Mouse (Mus musculus): ENCODE measurements around the gene Morf4l1. TPM values are rescaled to one million over a fixed set of nuclear protein-coding genes. Genes with fewer than 3 reads are reported as not detected.

Gene Morf4l1
- polyA plus RNA-seq, 1 experiment from 2014 or later: 544 TPM

DNA sequence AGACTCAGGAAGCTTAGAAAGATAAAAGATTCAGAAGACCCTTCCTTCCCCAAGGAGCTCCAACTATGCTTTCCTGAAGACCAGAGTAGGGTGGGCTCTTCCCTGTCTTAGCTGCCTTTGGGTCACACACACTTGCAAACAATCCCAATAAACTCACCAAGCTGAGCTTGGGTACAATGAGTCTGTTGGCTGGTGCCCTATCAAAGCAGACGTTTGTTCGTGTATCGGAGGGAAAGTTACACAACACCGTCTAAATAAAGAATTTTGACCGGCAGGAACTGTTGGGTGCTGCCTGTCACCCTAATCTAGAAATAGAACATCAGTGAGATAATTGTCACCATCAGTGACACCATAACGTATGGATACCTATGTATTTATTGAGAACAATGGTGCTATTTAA, 12.6 kb upstream of the Morf4l1 start:
- ATAC-seq (ENCODE audit: low FRiP score, low read depth): no peak
- peak overlapping the region; percentile 42; the same call in 1 of the 2 replicates for H3K4me2 ChIP-seq (replicated peaks)
- H3K9ac ChIP-seq (replicated peaks): no peak overlapping the region
- no peak overlapping the region for H3K27ac ChIP-seq (replicated peaks)
- H3K27me3 ChIP-seq: no peaks in the 10 kb centered on the region
- 0 out of 2 replicates have a peak, but pooled peaks cover 5% of the 10 kb centered on the region for H3K4me1 ChIP-seq
- 69% methylated on average over 6 of the region's 6 CpGs for WGBS
- no peaks in the 10 kb centered on the region for H3K9me3 ChIP-seq
- H3K36me3 ChIP-seq: no peaks in the 10 kb centered on the region
- H3K4me3 ChIP-seq: no peak overlapping the region

DNA sequence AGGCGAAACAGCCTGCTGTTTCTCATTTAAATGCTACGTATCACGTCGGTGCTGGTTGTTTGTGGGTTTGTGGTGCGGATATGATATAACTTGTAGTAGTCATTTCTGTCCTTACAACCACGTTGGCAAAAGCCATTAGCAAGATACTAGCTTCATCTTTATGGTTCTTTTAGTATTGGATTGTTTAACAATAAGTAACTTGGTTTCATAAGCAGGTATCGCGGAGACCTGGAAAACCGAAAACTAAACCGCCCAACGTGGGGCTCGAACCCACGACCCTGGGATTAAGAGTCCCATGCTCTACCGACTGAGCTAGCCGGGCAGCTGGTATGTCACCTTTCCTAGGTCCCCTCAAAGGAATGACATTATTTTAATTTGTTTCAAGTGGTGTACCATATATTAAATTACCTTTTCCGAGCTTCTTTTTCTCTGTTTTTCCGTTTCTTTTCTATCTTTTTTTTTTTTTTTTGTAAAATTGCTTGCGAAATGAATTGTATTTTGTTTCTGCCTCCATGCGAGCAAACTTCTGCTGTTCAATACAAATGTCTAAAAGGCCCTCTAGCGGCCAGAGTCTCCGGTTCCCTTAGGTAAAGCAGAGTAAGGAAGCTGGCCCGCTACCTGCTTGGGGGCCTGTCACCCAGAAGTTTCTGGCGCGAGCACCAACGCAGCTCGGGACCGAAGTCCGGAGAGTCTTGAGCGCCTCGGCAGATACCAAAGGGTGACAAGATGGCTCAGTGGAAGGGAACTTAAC, 11.9 kb upstream of the Morf4l1 start:
- H3K36me3 ChIP-seq: no peaks in the 10 kb centered on the region
- H3K4me1 ChIP-seq: 0 out of 2 replicates have a peak, but pooled peaks cover 5% of the 10 kb centered on the region
- ATAC-seq (ENCODE audit: low FRiP score, low read depth): peak; percentile 62
- H3K27me3 ChIP-seq: no peaks in the 10 kb centered on the region
- no peak overlapping the region for H3K9ac ChIP-seq (replicated peaks)
- peak overlapping the region; percentile 22 for H3K4me3 ChIP-seq
- WGBS: 1% methylated on average over 30 of the region's 30 CpGs
- peak overlapping the region; percentile 42 for H3K4me2 ChIP-seq (replicated peaks)
- no peaks in the 10 kb centered on the region for H3K9me3 ChIP-seq
- H3K27ac ChIP-seq (replicated peaks): no peak overlapping the region

DNA sequence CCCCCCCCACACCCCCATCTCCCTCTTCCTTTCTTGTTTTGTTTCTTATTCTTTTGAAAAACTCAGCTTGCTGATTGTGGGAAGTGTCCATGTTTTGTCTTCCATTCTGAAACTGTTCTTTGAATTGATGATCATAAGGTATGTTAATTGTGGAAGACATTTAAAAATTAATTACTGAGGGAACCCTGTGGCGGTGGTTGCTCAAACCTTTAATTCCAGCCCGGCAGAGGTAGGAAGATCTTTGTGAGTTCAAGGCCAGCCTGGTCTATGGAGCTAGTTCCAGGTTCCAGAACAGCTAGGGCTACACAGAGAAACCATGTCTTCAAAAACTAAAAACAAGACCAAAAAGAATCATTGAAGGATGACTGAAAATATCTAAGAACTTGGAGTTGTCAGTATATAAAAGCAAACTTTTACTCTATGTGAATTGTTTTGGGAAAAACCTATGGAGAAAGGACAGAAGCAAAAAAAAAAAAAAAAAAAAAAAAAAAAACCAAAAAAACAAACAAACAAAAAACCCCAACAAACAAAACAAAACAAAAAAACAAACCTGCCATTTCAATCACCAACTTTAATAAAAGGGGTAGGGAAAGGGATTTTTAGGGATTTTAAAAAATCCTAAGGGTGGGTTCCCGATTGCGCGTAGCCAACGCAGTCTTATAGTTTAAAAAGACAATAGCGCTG, 11.0 kb upstream of the Morf4l1 start:
- Histone ChIP-seq H3K4me1 (0 out of 2 replicates have a peak, but pooled peaks cover 5% of the 10 kb centered on the region), H3K36me3 (no peaks in the 10 kb centered on the region), H3K4me3 (peak overlapping the region; percentile 22), H3K9me3 (no peaks in the 10 kb centered on the region), H3K27ac (replicated peaks) (no peak overlapping the region), H3K9ac (replicated peaks) (no peak overlapping the region), H3K27me3 (no peaks in the 10 kb centered on the region), H3K4me2 (replicated peaks) (peak overlapping the region; percentile 42)
- WGBS: 9% methylated on average over 7 of the region's 7 CpGs
- ATAC-seq (ENCODE audit: low FRiP score, low read depth): no peak

DNA sequence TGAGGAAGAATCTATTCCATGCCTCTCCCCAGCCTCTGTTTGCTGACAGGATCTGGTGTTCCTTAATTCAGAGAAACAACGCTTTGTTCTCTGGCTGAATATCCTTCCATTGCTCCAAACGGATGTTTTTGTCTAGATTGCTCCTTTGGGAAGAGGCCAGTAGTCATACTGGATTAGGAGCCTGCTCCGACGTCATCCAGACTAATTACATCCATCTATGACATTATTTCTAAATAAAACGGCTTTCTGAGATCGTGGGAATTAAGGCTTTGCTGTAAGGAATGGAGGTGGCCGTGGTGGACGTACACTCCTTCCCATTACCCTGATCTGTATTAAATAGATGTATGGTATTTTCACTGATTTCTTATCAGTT, 10.3 kb upstream of the Morf4l1 start:
- Histone ChIP-seq H3K27ac (replicated peaks) (no peak overlapping the region), H3K4me3 (no peak overlapping the region), H3K4me1 (0 out of 2 replicates have a peak, but pooled peaks cover 5% of the 10 kb centered on the region), H3K27me3 (no peaks in the 10 kb centered on the region), H3K9ac (replicated peaks) (no peak overlapping the region), H3K36me3 (no peaks in the 10 kb centered on the region), H3K9me3 (no peaks in the 10 kb centered on the region), H3K4me2 (replicated peaks) (0 out of 2 replicates have a peak overlapping the region, but pooled peaks have one; percentile 6)
- ATAC-seq (ENCODE audit: low FRiP score, low read depth): no peak
- WGBS: 43% methylated on average over 8 of the region's 8 CpGs

DNA sequence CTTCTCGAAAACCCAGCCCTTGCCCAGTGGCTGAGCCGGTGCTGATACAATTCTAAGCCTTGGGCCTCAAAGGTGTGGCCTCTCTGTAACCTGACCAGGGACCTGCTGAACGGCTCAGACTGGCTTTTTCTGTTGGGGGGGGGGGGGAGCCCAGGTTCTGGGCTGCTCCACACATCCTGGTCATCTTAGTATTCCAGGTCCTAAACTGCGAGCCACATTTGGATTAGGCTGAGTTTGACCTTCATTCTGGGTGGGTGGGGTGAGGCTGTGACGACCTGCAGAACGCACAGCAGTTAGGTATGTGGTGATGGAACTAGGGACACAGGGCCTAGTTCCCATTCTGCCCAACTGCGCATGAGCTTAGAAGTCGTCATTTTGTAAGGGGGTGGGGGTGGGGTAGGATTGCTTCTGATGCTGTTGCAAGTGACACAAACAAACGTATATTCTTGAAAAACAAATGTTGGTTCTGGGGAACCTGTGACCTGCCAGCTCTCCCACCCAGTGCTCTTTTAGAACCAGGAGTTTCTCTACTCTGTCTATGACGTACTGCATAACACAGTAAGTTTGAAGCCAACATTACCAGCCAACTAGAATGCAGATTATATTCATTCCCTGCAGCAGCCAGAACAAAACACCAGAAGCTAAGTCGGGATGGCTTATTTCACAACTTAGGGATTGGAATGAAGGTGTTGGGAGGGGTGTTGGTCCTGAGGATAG, 9.7 kb upstream of the Morf4l1 start:
- Histone ChIP-seq H3K27me3 (no peaks in the 10 kb centered on the region), H3K36me3 (no peaks in the 10 kb centered on the region)

DNA sequence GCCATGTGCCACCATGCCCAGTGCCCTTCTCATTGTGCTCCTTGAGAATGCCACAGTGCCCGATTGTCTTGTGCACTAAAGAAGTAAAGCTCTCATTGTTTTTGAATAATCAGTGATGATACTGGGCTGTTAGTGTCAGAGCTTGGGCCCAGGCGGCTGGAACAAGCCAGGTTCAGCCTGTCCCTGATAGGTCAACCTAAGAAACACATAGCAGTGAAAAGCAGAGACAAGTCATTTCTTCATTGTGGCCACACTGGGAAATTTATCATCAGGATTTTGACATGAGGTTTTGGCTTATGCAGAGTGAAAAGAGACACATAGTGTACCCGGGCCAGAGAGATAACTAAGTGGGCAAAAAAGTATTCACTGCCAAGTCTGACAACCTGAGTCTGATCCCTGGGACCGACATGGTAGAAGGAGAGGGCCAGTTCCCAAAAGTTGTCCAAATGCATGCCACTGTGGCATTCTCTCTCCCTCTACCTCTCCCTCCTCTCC, 7.7 kb upstream of the Morf4l1 start:
- Histone ChIP-seq H3K36me3 (no peaks in the 10 kb centered on the region), H3K27ac (replicated peaks) (no peak overlapping the region), H3K4me3 (no peak overlapping the region), H3K27me3 (peaks cover 2% of the 10 kb centered on the region; the same call in 1 of the 2 replicates), H3K9ac (replicated peaks) (no peak overlapping the region), H3K9me3 (no peaks in the 10 kb centered on the region), H3K4me2 (replicated peaks) (no peak overlapping the region), H3K4me1 (0 out of 2 replicates have a peak, but pooled peaks cover 5% of the 10 kb centered on the region)
- 82% methylated on average over 4 of the region's 4 CpGs for WGBS
- ATAC-seq (ENCODE audit: low FRiP score, low read depth): no peak

More for the DNA sequence above, 9.7 kb upstream of the Morf4l1 start:
- Histone ChIP-seq H3K9me3 (no peaks in the 10 kb centered on the region), H3K4me1 (0 out of 2 replicates have a peak, but pooled peaks cover 5% of the 10 kb centered on the region), H3K27ac (replicated peaks) (no peak overlapping the region), H3K9ac (replicated peaks) (no peak overlapping the region), H3K4me2 (replicated peaks) (0 out of 2 replicates have a peak overlapping the region, but pooled peaks have one; percentile 6), H3K4me3 (no peak overlapping the region)
- WGBS: 40% methylated on average over 11 of the region's 11 CpGs
- 0 out of 2 replicates have a peak, but pooled peaks have one; percentile 19 for ATAC-seq (ENCODE audit: low FRiP score, low read depth)

DNA sequence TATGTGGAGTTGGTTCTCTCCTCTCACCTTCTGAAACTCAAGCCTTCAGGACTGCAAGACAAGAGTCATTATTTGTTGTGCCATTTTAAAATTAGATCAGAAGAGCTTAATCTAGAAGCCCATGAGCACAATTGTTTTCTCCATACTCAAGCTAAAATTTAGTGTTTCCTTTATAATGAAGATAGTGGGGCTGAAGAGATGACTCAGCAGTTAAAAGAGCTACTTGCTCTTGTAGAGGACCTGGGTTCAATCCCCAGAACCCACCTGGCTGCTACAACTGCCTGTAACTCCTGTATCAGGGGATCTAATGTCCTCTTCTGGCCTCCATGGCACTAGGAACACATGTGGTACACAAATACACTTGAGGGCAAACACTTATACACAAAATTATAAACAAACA, 2.7 kb upstream of the Morf4l1 start:
- Histone ChIP-seq H3K4me2 (replicated peaks) (no peak overlapping the region), H3K9me3 (no peaks in the 10 kb centered on the region), H3K27ac (replicated peaks) (no peak overlapping the region), H3K36me3 (no peaks in the 10 kb centered on the region), H3K27me3 (peaks cover 5% of the 10 kb centered on the region; the same call in 1 of the 2 replicates), H3K4me3 (no peak overlapping the region), H3K4me1 (peaks cover 10% of the 10 kb centered on the region), H3K9ac (replicated peaks) (no peak overlapping the region)
- no peak for ATAC-seq (ENCODE audit: low FRiP score, low read depth)

DNA sequence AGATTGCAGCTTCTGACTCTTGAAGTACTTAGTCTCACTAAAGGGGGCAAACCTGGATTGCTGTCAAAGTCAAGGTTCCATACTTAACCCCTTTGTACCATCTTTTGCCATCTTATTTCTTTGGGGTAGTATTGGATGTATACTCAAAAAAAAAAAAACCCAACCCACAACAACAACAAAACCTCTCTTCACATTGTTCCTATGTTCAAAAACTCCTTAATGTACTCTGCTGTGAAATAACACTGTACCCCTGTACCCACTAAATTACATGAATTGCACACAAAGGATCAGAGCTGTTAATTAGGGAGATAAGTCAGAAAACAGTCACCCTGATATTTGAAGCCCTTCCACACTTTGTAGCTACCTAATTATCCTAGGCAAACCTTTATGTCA, 730 bp upstream of the Morf4l1 start:
- Histone ChIP-seq H3K4me1 (peaks cover 18% of the 10 kb centered on the region), H3K27ac (replicated peaks) (no peak overlapping the region), H3K27me3 (peaks cover 5% of the 10 kb centered on the region; the same call in 1 of the 2 replicates), H3K4me2 (replicated peaks) (peak overlapping the region; percentile 74), H3K4me3 (peak overlapping the region; percentile 95), H3K9ac (replicated peaks) (peak overlapping the region; percentile 62; the same call in 1 of the 2 replicates), H3K36me3 (no peaks in the 10 kb centered on the region), H3K9me3 (no peaks in the 10 kb centered on the region)
- ATAC-seq (ENCODE audit: low FRiP score, low read depth): no peak

DNA sequence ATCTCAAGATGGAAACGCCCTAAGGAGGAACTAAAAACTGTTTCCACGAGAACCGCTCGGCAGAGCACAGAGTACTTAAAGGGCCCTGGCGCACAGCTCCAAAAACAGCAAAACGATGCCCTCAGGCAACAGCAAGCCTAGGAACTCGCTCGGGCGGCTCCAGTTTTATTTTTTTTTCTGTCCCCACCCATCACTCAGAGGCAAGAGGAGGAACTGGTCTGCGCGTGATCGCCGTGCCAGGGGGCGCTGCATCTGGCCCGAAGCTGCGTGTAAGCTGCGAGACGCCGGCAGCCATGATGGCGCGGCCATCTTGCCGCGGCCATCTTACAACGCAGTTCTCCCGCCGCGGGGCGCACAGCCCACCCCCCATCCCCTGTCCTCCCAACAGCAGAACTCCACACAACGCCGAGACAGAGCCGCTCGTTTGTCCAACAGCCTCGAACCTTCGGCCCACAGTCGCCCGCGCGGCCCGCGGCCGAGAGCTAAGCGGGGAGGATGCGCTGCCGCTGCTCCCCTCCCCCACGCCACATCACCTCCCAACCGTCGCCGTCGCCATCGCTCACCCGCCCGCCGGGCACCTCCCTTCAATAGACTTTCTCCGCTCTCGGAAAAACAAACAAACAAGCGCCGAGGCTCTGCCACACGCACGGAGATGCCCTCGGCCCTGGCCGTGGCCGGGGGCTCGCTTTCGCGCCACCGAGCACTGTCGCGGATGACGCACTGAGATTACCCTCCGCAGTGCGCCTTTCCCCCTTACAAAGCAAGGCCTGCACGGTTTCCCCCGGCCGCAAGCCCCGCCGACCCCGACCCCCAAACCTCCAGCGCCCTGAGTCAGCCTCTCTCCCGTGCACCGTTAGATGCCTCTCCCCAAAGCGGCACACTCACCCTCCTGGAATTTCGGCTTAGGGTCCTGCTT, 665 bp downstream of the Morf4l1 start:
- H3K9me3 ChIP-seq: no peaks in the 10 kb centered on the region
- under 1% methylated on average over 82 of the region's 82 CpGs for WGBS
- peaks cover 18% of the 10 kb centered on the region for H3K4me1 ChIP-seq
- ATAC-seq (ENCODE audit: low FRiP score, low read depth): peak; percentile 69
- H3K27ac ChIP-seq (replicated peaks): peak overlapping the region; percentile 98
- peak overlapping the region; percentile 91 for H3K4me2 ChIP-seq (replicated peaks)
- H3K27me3 ChIP-seq: peaks cover 5% of the 10 kb centered on the region; the same call in 1 of the 2 replicates
- H3K9ac ChIP-seq (replicated peaks): peak overlapping the region; percentile 94
- peak overlapping the region; percentile 95 for H3K4me3 ChIP-seq
- H3K36me3 ChIP-seq: 0 out of 2 replicates have a peak, but pooled peaks cover under 1% of the 10 kb centered on the region

DNA sequence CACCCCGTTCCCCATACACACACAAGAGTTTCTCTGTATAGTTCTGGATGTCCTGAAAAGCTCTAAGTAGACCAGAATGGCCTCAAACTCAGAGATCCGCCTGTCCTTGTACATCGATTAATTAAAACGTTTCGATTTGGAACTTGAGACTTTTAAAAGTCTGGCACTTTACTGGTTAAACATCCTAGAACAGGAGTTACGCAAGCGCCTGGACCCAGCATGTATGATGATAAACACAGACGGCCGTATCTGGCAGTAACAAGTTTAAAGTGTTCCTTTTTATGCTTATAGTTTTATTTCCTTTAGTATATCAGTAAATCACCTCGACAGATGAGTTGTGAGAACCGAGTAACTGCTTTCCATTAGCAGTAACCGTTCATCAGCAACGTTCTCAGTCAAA, 1.4 kb downstream of the Morf4l1 start:
- H3K27me3 ChIP-seq: peaks cover 5% of the 10 kb centered on the region; the same call in 1 of the 2 replicates
- peak overlapping the region; percentile 95 for H3K4me3 ChIP-seq
- peak overlapping the region; percentile 98 for H3K27ac ChIP-seq (replicated peaks)
- peak overlapping the region; percentile 91 for H3K4me2 ChIP-seq (replicated peaks)
- WGBS: 3% methylated on average over 13 of the region's 13 CpGs
- no peaks in the 10 kb centered on the region for H3K9me3 ChIP-seq
- H3K9ac ChIP-seq (replicated peaks): peak overlapping the region; percentile 94
- ATAC-seq (ENCODE audit: low FRiP score, low read depth): no peak
- H3K36me3 ChIP-seq: peaks cover 8% of the 10 kb centered on the region
- peaks cover 18% of the 10 kb centered on the region for H3K4me1 ChIP-seq

DNA sequence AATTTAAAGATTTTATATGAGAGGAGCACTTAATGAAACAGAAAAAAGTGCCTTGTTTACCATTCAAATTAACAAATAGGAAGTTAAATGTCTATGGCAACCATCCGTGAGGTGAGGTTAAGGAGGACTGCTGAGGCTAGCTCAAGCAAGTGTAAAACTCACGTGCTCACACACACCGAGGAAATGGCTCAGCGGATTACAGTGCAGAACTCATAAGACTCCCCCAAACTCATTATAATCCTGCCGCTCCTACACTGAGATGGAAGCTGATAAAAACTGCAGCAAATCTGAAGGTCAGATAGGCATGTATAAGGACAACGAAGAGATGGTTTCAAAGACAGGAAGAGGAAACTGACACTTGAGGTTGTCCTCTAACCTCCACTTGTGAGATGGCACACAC, 5.2 kb downstream of the Morf4l1 start:
- Histone ChIP-seq H3K4me2 (replicated peaks) (no peak overlapping the region), H3K36me3 (peaks cover 25% of the 10 kb centered on the region), H3K4me3 (no peak overlapping the region), H3K4me1 (peaks cover 16% of the 10 kb centered on the region), H3K27ac (replicated peaks) (no peak overlapping the region), H3K27me3 (no peaks in the 10 kb centered on the region), H3K9me3 (no peaks in the 10 kb centered on the region), H3K9ac (replicated peaks) (no peak overlapping the region)
- ATAC-seq (ENCODE audit: low FRiP score, low read depth): no peak
- WGBS: 87% methylated on average over 6 of the region's 6 CpGs

Measured in midbrain, embryonic 12.5 days (tissue).